Mouse (Mus musculus) heart, postnatal 36 days (tissue): ENCODE results near the gene Ddx17. TPM values are rescaled to one million over a fixed set of nuclear protein-coding genes. Genes with fewer than 3 reads are reported as not detected.

Source experiments
- DNase-seq, 2 experiments: peaks; one replicate each; pipeline ENCODE4 v3.0.0; 2021 to 2022
- intact Hi-C: fragments of 180-260 bp; cut with DNase I; formaldehyde crosslinking; loops from one replicate; pipeline ENCODE4 v1.15.1; 2025
- total RNA-seq, 2 experiments: library from RNA; stranded (reverse); gene quantifications; 2 replicates each; pipeline ENCODE4 v1.2.3; 2021

Ddx17 gene
- 10 to 100 TPM; 84.7 to 86.5 TPM for total RNA-seq

GRCm38 (mm10) chr15:79546410-79547288 is at the start of gene Ddx17:
Ddx17 (minus strand) TSS chr15:79546741.
- peak; percentile 99 to 100 for DNase-seq
- intact Hi-C loops, result no loop called here

GRCm38 (mm10) chr15:79581581-79581980 is 35.0 kb upstream of the Ddx17 start:
- DNase-seq, result no peak
- intact Hi-C loops, result no loop called here

GRCm38 (mm10) chr15:79577671-79578426 is 31.3 kb upstream of the Ddx17 start:
- DNase-seq, result no peak
- intact Hi-C loops, result no loop called here

GRCm38 (mm10) chr15:79576947-79577346 is 30.4 kb upstream of the Ddx17 start:
- no peak for DNase-seq
- intact Hi-C loops, result no loop called here

GRCm38 (mm10) chr15:79575543-79576222 is 29.1 kb upstream of the Ddx17 start:
- no peak for DNase-seq
- intact Hi-C loops, result no loop called here

- DNase-seq, result no peak
- intact Hi-C loops, result no loop called here
These were observed 15.9 kb upstream of the Ddx17 start for GRCm38 (mm10) chr15:79562417-79562816.

GRCm38 (mm10) chr15:79559649-79560048 is 13.1 kb upstream of the Ddx17 start:
- intact Hi-C loops, result no loop called here
- DNase-seq, result no peak

- no peak for DNase-seq
- intact Hi-C loops, result loop anchor here (5.0 kb wide), 1 partner anchor 105 kb away; the partner anchor contains the start of genes Cby1 and Fam227a
These were observed 6.0 kb upstream of the Ddx17 start for GRCm38 (mm10) chr15:79552566-79552965.

- intact Hi-C loops, result no loop called here
- DNase-seq, result no peak
These were observed 1.7 kb upstream of the Ddx17 start for GRCm38 (mm10) chr15:79548226-79548625.

- intact Hi-C loops, result no loop called here
- DNase-seq, result no peak
These were observed 814 bp upstream of the Ddx17 start for GRCm38 (mm10) chr15:79547289-79547820.

GRCm38 (mm10) chr15:79545921-79546399 is 581 bp downstream of the Ddx17 start:
- intact Hi-C loops, result no loop called here

GRCm38 (mm10) chr15:79545496-79545895 is 1.0 kb downstream of the Ddx17 start:
- intact Hi-C loops, result no loop called here
- DNase-seq, result no peak

More at GRCm38 (mm10) chr15:79545921-79546399, 581 bp downstream of the Ddx17 start:
- DNase-seq, result peak in 1 of 2 experiments; percentile 76

- DNase-seq, result no peak
- intact Hi-C loops, result no loop called here
These were observed 2.6 kb downstream of the Ddx17 start for GRCm38 (mm10) chr15:79543968-79544367.

GRCm38 (mm10) chr15:79533796-79534195 is 12.7 kb downstream of the Ddx17 start:
- DNase-seq, result no peak
- intact Hi-C loops, result no loop called here

GRCm38 (mm10) chr15:79529935-79530334 is 16.6 kb downstream of the Ddx17 start:
- no peak for DNase-seq
- intact Hi-C loops, result no loop called here

GRCm38 (mm10) chr15:79527991-79528639 is 18.4 kb downstream of the Ddx17 start:
- intact Hi-C loops, result loop anchor here (2.0 kb wide), 1 partner anchor 13 kb away; no protein-coding TSS in a partner anchor
- no peak for DNase-seq

- DNase-seq, result no peak
- intact Hi-C loops, result loop anchor here (2.0 kb wide), 1 partner anchor 14 kb away; no protein-coding TSS in a partner anchor
These were observed 19.3 kb downstream of the Ddx17 start for GRCm38 (mm10) chr15:79527192-79527591.

GRCm38 (mm10) chr15:79525979-79526768 is 20.4 kb downstream of the Ddx17 start:
- DNase-seq, result peak; percentile 45 to 48
- intact Hi-C loops, result loop anchor here (2.0 kb wide), 1 partner anchor 15 kb away; no protein-coding TSS in a partner anchor

GRCm38 (mm10) chr15:79525564-79525963 is 21.0 kb downstream of the Ddx17 start:
- intact Hi-C loops, result no loop called here
- no peak for DNase-seq
